Mouse (Mus musculus): ENCODE results near the gene Map3k7. TPM values are rescaled to one million over a fixed set of nuclear protein-coding genes. Genes with fewer than 3 reads are reported as not detected.

Gene Map3k7
- polyA plus RNA-seq (2014; fragmentation: Illumina TruSeq; extraction: RNeasy Lipid Tissue Mini Kit (QIAGEN cat#74804); ENCODE audit: insufficient read depth, low read depth, low replicate concordance) = 11.6 TPM

DNA sequence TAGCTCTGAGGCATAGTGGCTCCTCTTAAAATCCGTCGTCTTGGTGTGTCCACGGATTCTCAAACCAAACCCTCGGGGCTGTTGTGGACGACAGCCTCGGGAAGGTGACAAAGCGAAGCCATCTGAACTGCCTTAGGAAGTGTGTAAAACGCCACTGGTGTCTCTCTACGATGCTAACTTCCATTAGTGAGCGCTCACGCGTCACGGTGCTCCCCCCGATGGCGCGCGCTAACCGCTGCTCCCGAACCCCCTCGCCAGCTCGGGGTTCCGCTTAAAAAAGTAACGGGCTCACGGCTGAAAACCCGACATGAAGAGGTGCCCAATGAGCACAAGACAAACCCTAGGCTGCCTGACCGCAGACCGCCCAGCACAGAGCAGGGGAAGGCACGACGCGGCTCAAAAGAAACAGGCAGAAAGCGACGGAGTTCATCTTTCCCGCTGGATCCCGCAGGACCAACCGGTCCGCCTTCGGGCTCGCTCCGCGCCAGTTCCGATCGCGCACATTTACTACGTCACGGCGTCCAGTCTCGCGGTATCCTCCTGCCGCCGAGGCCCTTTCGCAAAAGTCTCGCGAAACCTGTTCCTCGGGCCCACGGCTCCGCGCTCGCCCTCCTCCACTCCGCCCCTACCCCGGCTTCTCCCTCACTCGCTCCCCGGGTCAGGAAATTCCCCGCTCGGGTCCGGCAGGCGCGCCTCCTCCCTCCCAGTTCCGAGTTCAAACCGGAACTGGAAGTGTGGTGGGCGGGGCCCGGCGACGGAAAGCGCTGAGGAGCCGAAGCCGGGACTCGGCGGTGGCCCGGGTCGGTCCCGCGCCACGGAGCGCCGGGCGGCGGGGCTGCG is at the start of gene Map3k7:
TSS of gene Map3k7 (plus strand) at position 744 of the 840 bp plus-strand sequence.

